Mouse (Mus musculus): ENCODE data around the gene Dpp9.

DNA sequence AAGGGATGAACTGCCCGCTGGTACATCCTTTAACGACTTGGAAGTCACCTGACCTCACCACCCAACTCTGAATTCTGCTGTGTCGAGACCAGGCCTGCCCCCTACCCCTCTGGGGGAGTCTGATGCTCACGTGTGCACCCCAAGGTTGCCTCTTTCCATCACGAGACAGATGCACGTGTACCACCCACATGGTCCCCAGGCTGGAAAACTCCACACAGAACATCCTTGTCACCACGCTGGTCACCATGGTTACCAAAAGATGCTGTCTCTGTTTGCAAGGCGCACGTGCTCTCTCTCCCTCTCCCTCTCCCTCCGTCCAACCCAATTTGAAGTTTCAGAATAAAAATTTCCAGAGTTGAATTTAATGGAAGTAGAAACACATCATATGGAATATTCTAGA is 11.2 kb upstream of the Dpp9 start:
- TF ChIP-seq CTCF (IDR thresholded peaks at IDR 0.05; ENCODE audit: borderline replicate concordance, extremely low read depth, insufficient read depth, insufficient read length) (no peak), POLR2A (IDR thresholded peaks at IDR 0.05; ENCODE audit: borderline replicate concordance, extremely low read depth, insufficient read depth, insufficient read length, poor library complexity, severe bottlenecking) (no peak)

All from brain, embryonic 14.5 days (tissue).